Mouse (Mus musculus) leukemia stem cell, adult 10-12 weeks (primary cell): ENCODE results near the gene Trim8. TPM values are rescaled to one million over a fixed set of nuclear protein-coding genes. Genes with fewer than 3 reads are reported as not detected.

Source experiments
- polyA plus RNA-seq: library from polyadenylated mRNA; stranded (reverse); fragments of >175 nt; gene quantifications from 2 replicates; pipeline ENCODE4 v1.2.3, GENCODE M21; 2012; ENCODE audit warnings: low replicate concordance

The Trim8 gene
- 109 and 117 TPM in 2 replicates for polyA plus RNA-seq

GRCm38 (mm10) chr19:46501401-46502068 is at the start of gene Trim8:
Trim8 (plus strand) TSS chr19:46501702.

Other genes with a start within 250 kb of the Trim8 start
- 60.6 and 91.2 TPM in 2 replicates for gene Nfkb2, start 197.4 kb upstream of the Trim8 start, polyA plus RNA-seq
- 7.5 and 12.5 TPM in 2 replicates for gene Psd, start 174.5 kb upstream of the Trim8 start, polyA plus RNA-seq
- 19.7 and 24.8 TPM in 2 replicates for gene Fbxl15, start 173.5 kb upstream of the Trim8 start, polyA plus RNA-seq
- 104 and 126 TPM in 2 replicates for gene Cuedc2, start 163.0 kb upstream of the Trim8 start, polyA plus RNA-seq
- gene Mfsd13a, start 160.6 kb upstream of the Trim8 start, polyA plus RNA-seq, result 15.2 and 15.3 TPM in 2 replicates
- gene 2310034G01Rik, start 151.4 kb upstream of the Trim8 start, polyA plus RNA-seq, result 0.13 and 0.43 TPM in 2 replicates
- 17.4 and 47.0 TPM in 2 replicates for gene Actr1a, start 106.0 kb upstream of the Trim8 start, polyA plus RNA-seq
- gene Sufu, start 104.8 kb upstream of the Trim8 start, polyA plus RNA-seq, result 38.7 and 40.0 TPM in 2 replicates
- gene Arl3, start 71.5 kb downstream of the Trim8 start, polyA plus RNA-seq, result 5.5 and 13.7 TPM in 2 replicates
- gene Sfxn2, start 71.7 kb downstream of the Trim8 start, polyA plus RNA-seq, result 0.54 and 1.9 TPM in 2 replicates
- gene Wbp1l, start 97.4 kb downstream of the Trim8 start, polyA plus RNA-seq, result 42.2 and 42.7 TPM in 2 replicates
- gene Cyp17a1, start 171.5 kb downstream of the Trim8 start, polyA plus RNA-seq, result 0.11 TPM in 1 of 2 replicates, not detected in the other
- 0.28 and 1.0 TPM in 2 replicates for gene Borcs7, start 188.2 kb downstream of the Trim8 start, polyA plus RNA-seq
- 0.59 and 0.98 TPM in 2 replicates for gene As3mt, start 205.8 kb downstream of the Trim8 start, polyA plus RNA-seq